Mouse (Mus musculus) G1E (cell line): ENCODE data around the gene Rtel1. TPM values are rescaled to one million over a fixed set of nuclear protein-coding genes. Genes with fewer than 3 reads are reported as not detected.

ENCODE experiments used
- ATAC-seq: 2 replicates; pipeline ENCODE4 v1.8.0; 2016; ENCODE audit warnings: mild to moderate bottlenecking; ENCODE audit not compliant: insufficient number of reproducible peaks, poor library complexity, low FRiP score, severe bottlenecking; ENCODE audit errors: extremely low read depth
- DNase-seq: peaks from one replicate; pipeline ENCODE4 v3.0.0; 2012; ENCODE audit warnings: low spot score
- H3K27me3 ChIP-seq: 2 replicates; pipeline ENCODE4 v1.6.1; 2012; ENCODE audit warnings: mild to moderate bottlenecking, low read length, inconsistent platforms; ENCODE audit not compliant: insufficient read depth
- H3K36me3 ChIP-seq: replicated peaks from 2 replicates; pipeline ENCODE3; 2012; ENCODE audit warnings: mild to moderate bottlenecking, inconsistent platforms
- H3K4me1 ChIP-seq: 2 replicates; pipeline ENCODE4 v1.6.1; 2012; ENCODE audit warnings: low read depth, low read length, inconsistent platforms, mixed read lengths; ENCODE audit not compliant: insufficient read depth
- H3K4me3 ChIP-seq: 2 replicates; pipeline ENCODE4 v1.5.1; 2012; ENCODE audit warnings: low read depth, mild to moderate bottlenecking, inconsistent platforms, low read length, moderate library complexity, mixed read lengths
- H3K9me3 ChIP-seq: replicated peaks from 2 replicates; pipeline ENCODE4 v1.6.1; 2012; ENCODE audit warnings: inconsistent platforms
- CTCF ChIP-seq: IDR thresholded peaks from 2 replicates; pipeline ENCODE4 v1.5.1; 2012; ENCODE audit warnings: low read depth, low read length, inconsistent platforms, mixed read lengths
- GATA1 ChIP-seq: IDR thresholded peaks from 2 replicates; pipeline ENCODE4 v1.6.1; 2012; ENCODE audit warnings: borderline replicate concordance, low read length, inconsistent platforms, mixed read lengths
- GATA2 ChIP-seq: IDR thresholded peaks from 2 replicates; pipeline ENCODE4 v1.6.1; 2012; ENCODE audit warnings: low read depth, low read length, inconsistent platforms, borderline replicate concordance
- POLR2AphosphoS5 ChIP-seq: IDR thresholded peaks from 2 replicates; pipeline ENCODE4 v1.6.1; 2012; ENCODE audit warnings: low read depth, low read length, inconsistent platforms; ENCODE audit not compliant: insufficient replicate concordance
- TAL1 ChIP-seq: conservative IDR thresholded peaks from 2 replicates; pipeline ENCODE4 v1.6.1; 2012; ENCODE audit warnings: low read depth, low read length, inconsistent platforms, mixed read lengths
- polyA plus RNA-seq: library from polyadenylated mRNA; stranded (reverse); fragments of >175 nt; gene quantifications from 2 replicates; pipeline ENCODE4 v1.2.3, GENCODE M21; 2012
- total RNA-seq, 2 experiments: library from RNA; stranded (forward) in 1 of 2; stranded (reverse) in 1 of 2; fragments of 200-1000 nt in 1 of 2; fragments of >200 nt in 1 of 2; fragmentation: Nextera tagmentation in 1 of 2; gene quantifications; 2 replicates each; pipeline ENCODE4 v1.2.3; 2014 to 2017

Gene Rtel1
- total and polyA plus RNA-seq, 3 experiments: 24.5 to 79.8 (median 59.2) TPM

GRCm38 (mm10) chr2:181304944-181305343 lies 14.6 kb upstream of the Rtel1 start:
- ATAC-seq (no peak), DNase-seq (no peak)
- TF ChIP-seq GATA2: no peak
- Histone ChIP-seq H3K9me3 (peaks cover 4% of the 10 kb centered on the region; the same call in 1 of the 2 replicates), H3K4me1 (no peaks in the 10 kb centered on the region), H3K4me3 (no peak overlapping the region), H3K27me3 (no peaks in the 10 kb centered on the region), H3K36me3 (peaks cover 48% of the 10 kb centered on the region)

GRCm38 (mm10) chr2:181307144-181307804 lies 12.3 kb upstream of the Rtel1 start:
- no peak for DNase-seq
- ATAC-seq: no peak
- Histone ChIP-seq H3K4me3 (no peak overlapping the region), H3K9me3 (no peaks in the 10 kb centered on the region), H3K4me1 (no peaks in the 10 kb centered on the region), H3K36me3 (peaks cover 26% of the 10 kb centered on the region), H3K27me3 (peaks cover 4% of the 10 kb centered on the region; the same call in 1 of the 2 replicates)
- TF ChIP-seq GATA1: no peak
- no peak for TF ChIP-seq TAL1

DNA sequence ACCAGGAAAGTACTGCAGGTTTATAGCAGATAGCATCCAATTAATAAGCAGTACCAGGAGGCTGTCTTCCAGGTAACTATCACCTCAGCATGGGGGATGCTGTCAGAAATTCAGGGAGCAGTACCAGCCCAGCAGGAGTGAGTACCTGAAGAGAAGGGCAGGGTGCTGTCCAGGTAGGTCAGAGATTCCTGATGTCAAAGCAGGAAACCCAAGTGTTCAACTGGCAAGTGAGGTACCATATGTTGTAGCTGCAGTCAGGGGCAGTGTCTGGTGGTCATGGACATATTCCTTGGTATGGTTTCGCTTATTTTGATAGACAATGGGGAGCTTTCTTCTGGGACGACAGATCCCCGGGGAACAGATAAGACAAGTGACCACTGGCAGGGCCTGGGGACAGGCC lies 7.1 kb upstream of the Rtel1 start:
- Histone ChIP-seq H3K9me3 (no peaks in the 10 kb centered on the region), H3K27me3 (peaks cover 27% of the 10 kb centered on the region), H3K4me1 (peaks cover 3% of the 10 kb centered on the region; the same call in 1 of the 2 replicates), H3K36me3 (peaks cover under 1% of the 10 kb centered on the region), H3K4me3 (no peak overlapping the region)
- no peak for DNase-seq
- no peak for ATAC-seq
- TF ChIP-seq GATA2 (no peak), GATA1 (no peak), TAL1 (no peak), CTCF (no peak), POLR2AphosphoS5 (no peak)

DNA sequence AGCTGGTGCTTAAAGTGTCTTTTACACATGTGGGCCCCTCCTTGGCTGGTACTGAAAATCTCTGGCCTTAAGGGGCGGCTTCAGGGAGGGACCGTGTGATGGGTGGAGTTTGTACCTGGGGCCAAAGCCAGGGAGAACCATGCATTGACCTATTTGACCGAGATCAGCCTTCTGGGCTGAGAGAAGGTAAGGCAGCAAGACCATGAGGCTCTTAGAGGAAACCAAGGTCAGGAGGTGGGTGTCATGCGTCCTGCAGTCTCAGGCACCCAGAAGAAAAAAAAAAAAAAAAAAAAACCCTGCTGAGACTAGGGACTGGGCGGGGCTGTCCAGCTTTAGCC lies 6.6 kb upstream of the Rtel1 start:
- ATAC-seq: no peak
- H3K4me1 ChIP-seq: peaks cover 3% of the 10 kb centered on the region; the same call in 1 of the 2 replicates
- TF ChIP-seq POLR2AphosphoS5 (no peak), TAL1 (no peak), CTCF (no peak), GATA1 (no peak)
- H3K36me3 ChIP-seq: no peaks in the 10 kb centered on the region
- H3K9me3 ChIP-seq: no peaks in the 10 kb centered on the region
- peaks cover 27% of the 10 kb centered on the region for H3K27me3 ChIP-seq
- no peak overlapping the region for H3K4me3 ChIP-seq
- no peak for DNase-seq

DNA sequence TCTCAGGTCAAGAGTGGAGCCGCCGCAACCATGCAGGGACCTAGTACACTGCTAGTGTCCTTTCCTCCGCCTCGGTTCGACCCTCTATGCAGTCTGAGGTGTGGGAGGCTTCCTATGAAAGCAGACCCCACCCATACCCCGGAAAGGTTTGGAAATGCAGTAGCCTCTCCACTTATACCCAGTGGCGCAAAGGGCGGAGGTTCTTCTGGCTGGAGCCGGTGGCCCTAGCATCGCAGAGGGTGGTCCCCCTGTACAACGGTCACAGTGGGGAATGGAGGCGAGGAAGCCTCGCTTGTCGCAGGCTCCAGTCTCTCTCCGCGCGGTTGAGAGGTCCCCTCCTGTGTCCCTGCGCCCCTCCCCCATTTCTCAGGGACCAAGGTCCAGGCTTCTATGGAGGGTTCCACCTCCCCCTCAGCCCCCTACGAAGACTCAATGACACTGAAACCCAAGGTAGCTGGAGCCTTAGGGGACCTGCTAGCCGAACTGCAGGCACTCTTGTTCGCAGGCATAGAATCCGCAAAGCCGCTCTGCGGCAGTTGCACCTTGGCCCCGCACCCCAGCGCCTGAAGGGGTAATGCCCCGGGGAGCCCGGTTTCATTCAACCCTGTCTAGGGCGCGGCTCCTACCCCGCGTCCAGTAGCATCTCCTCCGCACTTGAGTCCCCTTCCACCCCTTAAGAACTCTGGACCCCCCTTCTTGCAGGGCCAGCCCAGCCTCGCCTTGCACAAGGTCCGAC lies 6.0 kb upstream of the Rtel1 start:
- ATAC-seq (no peak), DNase-seq (no peak)
- TF ChIP-seq TAL1: no peak
- no peak for TF ChIP-seq GATA1
- TF ChIP-seq CTCF: no peak
- TF ChIP-seq GATA2: no peak
- TF ChIP-seq POLR2AphosphoS5: no peak
- peaks cover 3% of the 10 kb centered on the region; the same call in 1 of the 2 replicates for H3K4me1 ChIP-seq
- H3K27me3 ChIP-seq: peaks cover 27% of the 10 kb centered on the region
- no peak overlapping the region for H3K4me3 ChIP-seq
- H3K36me3 ChIP-seq: no peaks in the 10 kb centered on the region
- no peaks in the 10 kb centered on the region for H3K9me3 ChIP-seq

GRCm38 (mm10) chr2:181314080-181314810 lies 5.3 kb upstream of the Rtel1 start, which contains the start of gene Stmn3:
Stmn3 (minus strand) TSS chr2:181314500.
- TF ChIP-seq TAL1: no peak
- no peak for TF ChIP-seq POLR2AphosphoS5
- TF ChIP-seq GATA2: no peak
- TF ChIP-seq GATA1: no peak
- no peak for TF ChIP-seq CTCF
- Histone ChIP-seq H3K4me3 (no peak within 1 kb of the TSS), H3K27me3 (peaks cover 27% of the 10 kb centered on the region), H3K9me3 (no peaks in the 10 kb centered on the region), H3K4me1 (peaks cover 8% of the 10 kb centered on the region), H3K36me3 (no peaks in the 10 kb centered on the region)
- ATAC-seq (no peak), DNase-seq (no peak)

DNA sequence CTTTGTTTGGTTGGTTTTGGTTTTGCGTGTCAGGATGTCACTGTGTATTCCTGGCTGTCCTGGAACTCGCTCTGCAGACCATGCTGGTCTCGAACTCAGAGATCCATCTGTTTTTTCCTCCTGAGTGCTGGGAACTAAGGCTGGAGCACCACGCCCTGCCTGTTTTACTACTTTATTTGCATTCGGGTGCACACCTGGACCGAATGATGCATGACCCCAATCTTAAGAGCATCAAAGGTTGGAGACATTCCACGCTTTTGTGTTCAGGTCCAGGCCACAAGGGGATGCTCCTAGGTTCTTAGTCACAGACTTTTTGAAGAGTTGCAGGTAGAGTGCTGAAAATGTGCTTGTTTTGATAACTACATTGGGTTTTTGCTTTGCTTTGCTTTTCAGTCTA lies 562 bp downstream of the Rtel1 start:
- Histone ChIP-seq H3K4me3 (peak overlapping the region; percentile 74), H3K9me3 (no peaks in the 10 kb centered on the region), H3K27me3 (no peaks in the 10 kb centered on the region; the same call in 1 of the 2 replicates), H3K36me3 (peaks cover 45% of the 10 kb centered on the region), H3K4me1 (peaks cover 22% of the 10 kb centered on the region)
- no peak for DNase-seq
- no peak for ATAC-seq
- no peak for TF ChIP-seq CTCF
- no peak for TF ChIP-seq GATA1
- no peak for TF ChIP-seq GATA2
- no peak for TF ChIP-seq POLR2AphosphoS5
- TF ChIP-seq TAL1: no peak
